Mouse (Mus musculus): ENCODE results near the gene Wipi1.

The Wipi1 gene

GRCm38 (mm10) chr11:109539290-109539689 lies 72.5 kb downstream of the Wipi1 start:
- no peak for DNase-seq (ENCODE audit: low spot score)

DNA sequence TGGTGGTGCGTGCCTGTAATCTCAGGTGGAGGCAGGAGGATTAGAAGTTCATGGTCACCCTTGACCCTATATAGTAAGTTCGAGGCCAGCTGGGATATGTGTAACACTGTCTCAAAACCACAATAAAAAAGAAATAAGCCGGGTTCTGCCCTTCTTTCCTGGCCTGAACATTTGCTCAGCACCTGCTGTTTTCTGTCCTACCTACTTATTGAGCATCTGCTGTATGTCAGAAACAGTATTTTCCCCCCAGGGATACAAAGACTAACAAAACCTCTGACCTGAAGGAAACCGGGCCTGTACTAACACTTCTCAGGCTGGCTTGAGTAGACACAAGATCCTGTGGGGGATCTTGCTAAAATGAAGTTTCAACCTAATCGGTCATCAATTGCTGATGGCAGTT lies 74.8 kb downstream of the Wipi1 start:
- DNase-seq (ENCODE audit: low spot score) = no peak

GRCm38 (mm10) chr11:109535966-109536365 lies 75.8 kb downstream of the Wipi1 start:
- no peak for DNase-seq (ENCODE audit: low spot score)

GRCm38 (mm10) chr11:109530030-109530429 lies 81.7 kb downstream of the Wipi1 start:
- DNase-seq (ENCODE audit: low spot score) = no peak

GRCm38 (mm10) chr11:109525571-109525970 lies 86.2 kb downstream of the Wipi1 start:
- DNase-seq (ENCODE audit: low spot score) = no peak

DNA sequence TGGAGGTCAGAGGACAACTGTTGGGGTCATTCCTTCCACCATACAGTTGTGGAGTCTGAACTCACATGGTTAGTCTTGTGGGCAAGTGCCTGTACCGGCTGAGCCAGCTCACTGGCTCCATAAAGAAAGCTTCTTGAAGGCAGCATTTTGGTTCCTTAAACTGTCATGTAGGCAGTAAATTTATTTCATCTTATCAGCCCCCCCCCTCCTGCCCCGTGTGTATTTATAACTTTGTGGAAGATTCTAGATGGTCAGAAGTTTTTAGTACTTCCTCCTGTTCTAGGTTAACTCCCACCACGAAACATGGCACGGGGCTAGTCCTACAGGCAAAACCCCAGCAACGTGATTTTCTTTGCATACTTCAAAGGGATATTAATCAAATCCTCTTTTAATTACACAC lies 86.9 kb downstream of the Wipi1 start:
- no peak for DNase-seq (ENCODE audit: low spot score)

Measured in urinary bladder, postnatal 10 days (tissue).